Mouse (Mus musculus): ENCODE measurements at regions not wholly inside any gene's neighbourhood (a gene's known extent, or its start where the extent isn't known, plus 50 kb on each side); places are given as distances from the start of the nearest gene placed in this dataset.

- TF ChIP-seq CTCF (IDR thresholded peaks at IDR 0.05; ENCODE audit: low read depth, low read length): no peak
- no peak for TF ChIP-seq POLR2A (IDR thresholded peaks at IDR 0.05; ENCODE audit: extremely low read depth, insufficient read depth, low read length)
Observed at GRCm38 (mm10) chr8:35948751-35949183, 183.2 kb downstream of the Gm19410 start.
